Mouse (Mus musculus) inflammation-experienced regulatory T-cells, adult 6 months (primary cell): Measurements from ENCODE around the gene Piwil1. TPM values are rescaled to one million over a fixed set of nuclear protein-coding genes. Genes with fewer than 3 reads are reported as not detected.

Experiments
- ATAC-seq: one replicate; pipeline ENCODE4 v1.8.0; 2017
- polyA plus RNA-seq, 3 experiments: library from polyadenylated mRNA; unstranded; fragments of 100-300 nt; shearing (Covaris generic); gene quantifications; one replicate each; pipeline ENCODE4 v1.2.1; 2017

Gene Piwil1
- polyA plus RNA-seq: not detected

- no peak for ATAC-seq
These were observed at the start of gene Piwil1 for GRCm38 (mm10) chr5:128702224-128702623. Gene Piwil1, plus strand, starts transcription at chr5:128702524.

- no peak for ATAC-seq
These were observed 45.7 kb upstream of the Piwil1 start for GRCm38 (mm10) chr5:128656496-128657135.

GRCm38 (mm10) chr5:128660101-128660500, 42.2 kb upstream of the Piwil1 start:
- ATAC-seq: no peak

- no peak for ATAC-seq
These were observed 39.4 kb upstream of the Piwil1 start for GRCm38 (mm10) chr5:128662881-128663280.

- ATAC-seq: no peak
These were observed 38.3 kb upstream of the Piwil1 start for GRCm38 (mm10) chr5:128663976-128664375.

GRCm38 (mm10) chr5:128665045-128665444, 37.3 kb upstream of the Piwil1 start:
- no peak for ATAC-seq

- no peak for ATAC-seq
These were observed 35.0 kb upstream of the Piwil1 start for GRCm38 (mm10) chr5:128667303-128667702.

- ATAC-seq: no peak
These were observed 28.2 kb upstream of the Piwil1 start for GRCm38 (mm10) chr5:128674124-128674523.

- no peak for ATAC-seq
These were observed 25.0 kb upstream of the Piwil1 start for GRCm38 (mm10) chr5:128677373-128677772.

GRCm38 (mm10) chr5:128677861-128678260, 24.5 kb upstream of the Piwil1 start:
- no peak for ATAC-seq

GRCm38 (mm10) chr5:128681456-128681855, 20.9 kb upstream of the Piwil1 start:
- ATAC-seq: no peak

GRCm38 (mm10) chr5:128684192-128684591, 18.1 kb upstream of the Piwil1 start:
- ATAC-seq: no peak

GRCm38 (mm10) chr5:128684621-128685020, 17.7 kb upstream of the Piwil1 start:
- ATAC-seq: no peak

- ATAC-seq: no peak
These were observed 15.2 kb upstream of the Piwil1 start for GRCm38 (mm10) chr5:128687139-128687538.

GRCm38 (mm10) chr5:128694107-128694506, 8.2 kb upstream of the Piwil1 start:
- no peak for ATAC-seq

GRCm38 (mm10) chr5:128694611-128695325, 7.6 kb upstream of the Piwil1 start:
- no peak for ATAC-seq

- ATAC-seq: no peak
These were observed 5.5 kb upstream of the Piwil1 start for GRCm38 (mm10) chr5:128696824-128697223.

- no peak for ATAC-seq
These were observed 1.6 kb upstream of the Piwil1 start for GRCm38 (mm10) chr5:128700716-128701115.

GRCm38 (mm10) chr5:128703688-128704087, 1.4 kb downstream of the Piwil1 start:
- no peak for ATAC-seq

- no peak for ATAC-seq
These were observed 2.0 kb downstream of the Piwil1 start for GRCm38 (mm10) chr5:128704134-128704904.

- no peak for ATAC-seq
These were observed 4.1 kb downstream of the Piwil1 start for GRCm38 (mm10) chr5:128706467-128706866.

- ATAC-seq: no peak
These were observed 4.9 kb downstream of the Piwil1 start for GRCm38 (mm10) chr5:128707271-128707670.

- no peak for ATAC-seq
These were observed 6.6 kb downstream of the Piwil1 start for GRCm38 (mm10) chr5:128708929-128709328.

- no peak for ATAC-seq
These were observed 8.3 kb downstream of the Piwil1 start for GRCm38 (mm10) chr5:128710596-128710995.
